Mouse (Mus musculus) G1E (cell line): ENCODE results near the gene Zdbf2.

Source experiments
- CTCF ChIP-seq: IDR thresholded peaks from 2 replicates; pipeline ENCODE4 v1.5.1; 2012; ENCODE audit warnings: low read depth, low read length, inconsistent platforms, mixed read lengths
- POLR2AphosphoS5 ChIP-seq: IDR thresholded peaks from 2 replicates; pipeline ENCODE4 v1.6.1; 2012; ENCODE audit warnings: low read depth, low read length, inconsistent platforms; ENCODE audit not compliant: insufficient replicate concordance

DNA sequence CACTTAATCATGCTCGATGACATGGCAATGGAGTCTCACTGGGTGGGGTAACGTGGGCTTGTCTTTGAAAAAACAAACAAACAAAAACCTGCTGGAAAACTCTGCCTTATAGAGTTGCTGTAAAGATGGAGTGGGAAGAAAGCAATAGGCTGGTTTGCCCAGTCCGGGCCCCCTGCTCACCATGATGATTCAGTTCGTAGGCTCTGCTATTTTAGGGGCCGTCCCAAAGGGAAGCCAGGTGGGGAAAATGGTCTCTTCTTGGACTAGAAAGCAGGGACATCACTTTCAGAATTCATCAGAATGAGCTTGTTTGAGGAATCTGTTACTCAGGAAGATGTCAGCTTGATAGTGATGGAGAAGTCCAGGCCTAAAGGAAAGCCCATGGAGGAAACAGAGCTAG lies 45.8 kb upstream of the Zdbf2 start:
- TF ChIP-seq POLR2AphosphoS5 (no peak), CTCF (no peak)
